ENCODE assay signal across 18 mouse cellular contexts in genomic region chr5:117214016-117214415, GRCm38 (mm10).
A peak's percentile ranks its signal among the peaks of the same experiment; 100 is the strongest.
DNase-seq lines count a peak whose midpoint lies in the region; ATAC-seq and TF ChIP-seq lines count a peak whose summit lies in the region.
"Had no signal": no experiment of that assay in that cellular context is flagged by ENCODE, and none has a peak within 500 bp of the region (broad histone marks: within the 10 kb centered on the region; RNA-seq: fewer than 3 reads in every experiment).

No protein-coding gene starts in this region.

- H3K27me3 ChIP-seq in kidney, adult 2 months (replicated peaks; ENCODE audit: control insufficient read depth, insufficient read depth, low read length): no peaks in the 10 kb centered on the region
- H3K27me3 ChIP-seq in liver, embryonic 11.5 days (replicated peaks; ENCODE audit: control insufficient read depth, insufficient read depth, low read length): no peaks in the 10 kb centered on the region
- H3K27me3 ChIP-seq: forebrain, embryonic 15.5 days; limb, embryonic 13.5 days; liver, embryonic 15.5 days had no signal

- TF ChIP-seq POLR2A in kidney, adult 2 months (IDR thresholded peaks at IDR 0.05; ENCODE audit: low read depth, low read length): no peak

- H3K9ac ChIP-seq in liver, embryonic 11.5 days (ENCODE audit: low read depth, low read length): no peak overlapping the region
- H3K9ac ChIP-seq: forebrain, embryonic 15.5 days; limb, embryonic 13.5 days; liver, embryonic 15.5 days had no signal

- H3K4me2 ChIP-seq in liver, embryonic 11.5 days: no peak overlapping the region
- H3K4me2 ChIP-seq: forebrain, embryonic 15.5 days; limb, embryonic 13.5 days; liver, embryonic 15.5 days had no signal

- H3K4me3 ChIP-seq in kidney, adult 2 months (ENCODE audit: insufficient read depth, low read depth, low read length): no peak overlapping the region
- no peak overlapping the region for H3K4me3 ChIP-seq in liver, embryonic 11.5 days (ENCODE audit: low read depth, low read length)
- H3K4me3 ChIP-seq: forebrain, embryonic 15.5 days; limb, embryonic 13.5 days; liver, embryonic 15.5 days had no signal

- 0 out of 2 replicates have a peak, but pooled peaks cover 1% of the 10 kb centered on the region for H3K36me3 ChIP-seq in kidney, adult 2 months (ENCODE audit: control insufficient read depth, insufficient read depth, low read length)
- H3K36me3 ChIP-seq in liver, embryonic 11.5 days (ENCODE audit: control insufficient read depth, insufficient read depth, low read length): peaks cover 32% of the 10 kb centered on the region
- H3K36me3 ChIP-seq: forebrain, embryonic 15.5 days had no signal

- peak overlapping the region; percentile 57 for H3K27ac ChIP-seq in kidney, adult 2 months (ENCODE audit: insufficient read depth, low read depth, low read length)
- H3K27ac ChIP-seq in liver, embryonic 11.5 days (ENCODE audit: low read depth, low read length): no peak overlapping the region
- H3K27ac ChIP-seq: forebrain, embryonic 15.5 days; limb, embryonic 13.5 days; liver, embryonic 15.5 days had no signal

- no peak for ATAC-seq in liver, embryonic 11.5 days (replicated peaks; ENCODE audit: low FRiP score)
- ATAC-seq: CD4-positive, CD25-positive, alpha-beta regulatory T cell, adult 4 months; forebrain, embryonic 15.5 days; hindbrain, embryonic 16.5 days; intestine, postnatal 0 days had no signal

- no peak for TF ChIP-seq CTCF in kidney, adult 2 months (conservative IDR thresholded peaks at IDR 0.05; ENCODE audit: insufficient read depth, insufficient read length, low read depth, low read length)

- H3K9me3 ChIP-seq in liver, embryonic 11.5 days (ENCODE audit: control insufficient read depth, low read length): no peaks in the 10 kb centered on the region
- H3K9me3 ChIP-seq: forebrain, embryonic 15.5 days; G1E; liver, embryonic 15.5 days had no signal

- 71% methylated on average over 4 of the region's 4 CpGs for WGBS in kidney, adult 2 months
- WGBS in liver, embryonic 11.5 days: 86% methylated on average over 4 of the region's 4 CpGs

- H3K4me1 ChIP-seq in kidney, adult 2 months (ENCODE audit: control insufficient read depth, insufficient read depth, low read length): no peaks in the 10 kb centered on the region; the same call in 1 of the 2 replicates
- no peaks in the 10 kb centered on the region for H3K4me1 ChIP-seq in liver, embryonic 11.5 days (replicated peaks; ENCODE audit: control insufficient read depth, insufficient read depth, low read length)
- H3K4me1 ChIP-seq: forebrain, embryonic 15.5 days; limb, embryonic 13.5 days; liver, embryonic 15.5 days had no signal

- intact Hi-C loops in heart, postnatal 25 days (cut with DNase I): no loop called here

- peak; percentile 4 for DNase-seq in embryo, embryonic 11 days
- DNase-seq in embryo, embryonic 10 days (ENCODE audit: low spot score): no peak
- DNase-seq in heart, adult 8-10 months (ENCODE audit: low spot score): peak; percentile 27
- no peak for DNase-seq in heart, postnatal 25 days (ENCODE audit: low spot score)
- DNase-seq in kidney, adult 2 months: peak; percentile 45
- peak; percentile 29 to 41 for DNase-seq in kidney, postnatal 36 days
- no peak for DNase-seq in liver, embryonic 11.5 days (ENCODE audit: low spot score)
- no peak for DNase-seq in cerebellum, adult 11 months
- DNase-seq: cerebellum, postnatal 14 days; lung, postnatal 14 days; right cerebral cortex, adult 18-20 months had no signal

Comparison
In these comparisons a context has a peak if more than half of its experiments do, and no peak if none do; other contexts are left out.
1. DNase-seq: peak in embryo, embryonic 11 days (single experiment), heart, adult 8-10 months (single experiment), kidney, adult 2 months (single experiment) and kidney, postnatal 36 days (2 of 2); none in embryo, embryonic 10 days (single experiment), heart, postnatal 25 days (single experiment), liver, embryonic 11.5 days (single experiment) and cerebellum, adult 11 months (single experiment).